In genomic region chr1:163538776-163539492, GRCm38 (mm10) we compare ENCODE assay signal across 20 mouse cellular contexts.
"Had no signal": no experiment of that assay in that cellular context is flagged by ENCODE, and none has a peak within 500 bp of the region (broad histone marks: within the 10 kb centered on the region; RNA-seq: fewer than 3 reads in every experiment).

No protein-coding gene starts in this region.

- ATAC-seq: liver, embryonic 12.5 days; midbrain, embryonic 16.5 days had no signal

- H3K4me3 ChIP-seq: liver, embryonic 12.5 days; midbrain, embryonic 10.5 days; midbrain, embryonic 12.5 days; myocyte; neural tube, embryonic 13.5 days; neural tube, embryonic 15.5 days; stomach, embryonic 15.5 days had no signal

- DNase-seq: lung, adult 18-20 months; lung, postnatal 4 days; midbrain, embryonic 14.5 days; retina, postnatal 1 day; right cerebral cortex, adult 18-20 months; right cerebral cortex, postnatal 25 days; right cerebral cortex, postnatal 4 days; thymus, adult 18-20 months; thymus, postnatal 14 days; thymus, postnatal 36 days had no signal

- H3K27ac ChIP-seq: liver, embryonic 12.5 days; liver, embryonic 14.5 days; midbrain, embryonic 10.5 days; midbrain, embryonic 12.5 days; neural tube, embryonic 13.5 days; neural tube, embryonic 15.5 days; stomach, embryonic 15.5 days; stomach, postnatal 0 days had no signal

- H3K4me1 ChIP-seq: liver, embryonic 12.5 days; midbrain, embryonic 10.5 days; midbrain, embryonic 12.5 days; neural tube, embryonic 13.5 days; neural tube, embryonic 15.5 days; stomach, embryonic 15.5 days had no signal

- H3K9me3 ChIP-seq: liver, embryonic 12.5 days; midbrain, embryonic 10.5 days; midbrain, embryonic 12.5 days; neural tube, embryonic 13.5 days; neural tube, embryonic 15.5 days; stomach, embryonic 15.5 days had no signal

- H3K36me3 ChIP-seq: liver, embryonic 12.5 days; midbrain, embryonic 10.5 days; midbrain, embryonic 12.5 days; neural tube, embryonic 13.5 days; neural tube, embryonic 15.5 days; stomach, embryonic 15.5 days had no signal

- H3K4me2 ChIP-seq: liver, embryonic 12.5 days; midbrain, embryonic 12.5 days; neural tube, embryonic 13.5 days; neural tube, embryonic 15.5 days; stomach, embryonic 15.5 days had no signal

- H3K9ac ChIP-seq: liver, embryonic 12.5 days; liver, embryonic 14.5 days; midbrain, embryonic 12.5 days; neural tube, embryonic 13.5 days; neural tube, embryonic 15.5 days; stomach, embryonic 15.5 days had no signal

- H3K27me3 ChIP-seq: liver, embryonic 12.5 days; midbrain, embryonic 12.5 days; neural tube, embryonic 13.5 days; neural tube, embryonic 15.5 days; stomach, embryonic 15.5 days had no signal
